Mouse (Mus musculus): ENCODE data around the gene Pigh. TPM values are rescaled to one million over a fixed set of nuclear protein-coding genes. Genes with fewer than 3 reads are reported as not detected.

Gene Pigh
- polyA plus RNA-seq, 1 experiment from 2014 or later = 25.4 TPM

DNA sequence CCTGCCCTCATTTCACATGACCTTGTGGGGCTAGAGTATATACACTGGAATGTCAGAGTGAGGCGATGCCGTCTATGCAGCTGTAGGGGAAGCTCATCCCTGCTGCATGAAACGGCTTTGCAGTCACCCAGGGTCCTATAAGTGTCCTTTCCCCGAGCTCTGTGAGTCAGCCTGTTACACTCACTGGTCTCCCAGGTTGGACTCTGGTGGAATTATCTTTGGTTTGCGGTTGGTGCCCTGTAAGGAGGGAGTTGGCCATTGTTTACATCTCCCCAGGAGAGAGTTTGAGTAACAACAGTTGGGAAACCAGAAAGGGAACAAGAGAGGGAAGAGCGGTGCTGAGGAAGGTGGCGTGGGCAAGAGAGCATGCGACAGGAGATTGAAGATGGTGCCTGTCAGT lies 49.7 kb downstream of the Pigh start:
- Histone ChIP-seq H3K9me3 (no peaks in the 10 kb centered on the region), H3K36me3 (peaks cover 25% of the 10 kb centered on the region), H3K27me3 (ENCODE audit: insufficient read depth, poor library complexity, severe bottlenecking) (no peaks in the 10 kb centered on the region), H3K4me1 (0 out of 2 replicates have a peak, but pooled peaks cover 5% of the 10 kb centered on the region), H3K4me3 (no peak overlapping the region), H3K27ac (no peak overlapping the region)
- 65% methylated on average over 8 of the region's 8 CpGs for WGBS
- no peak for DNase-seq (ENCODE audit: low spot score)

- H3K36me3 ChIP-seq = peaks cover 3% of the 10 kb centered on the region; the same call in 1 of the 2 replicates
- H3K4me3 ChIP-seq = no peak overlapping the region
- 39% methylated on average over 3 of the region's 3 CpGs for WGBS
- DNase-seq (ENCODE audit: low spot score) = no peak
- H3K27ac ChIP-seq = no peak overlapping the region
- no peaks in the 10 kb centered on the region for H3K9me3 ChIP-seq
- 0 out of 2 replicates have a peak, but pooled peaks cover 5% of the 10 kb centered on the region for H3K4me1 ChIP-seq
- no peaks in the 10 kb centered on the region for H3K27me3 ChIP-seq (ENCODE audit: insufficient read depth, poor library complexity, severe bottlenecking)
Measured at GRCm38 (mm10) chr12:79035349-79035748, 54.1 kb downstream of the Pigh start.

- Histone ChIP-seq H3K27ac (no peak overlapping the region), H3K9me3 (no peaks in the 10 kb centered on the region), H3K27me3 (ENCODE audit: insufficient read depth, poor library complexity, severe bottlenecking) (no peaks in the 10 kb centered on the region), H3K4me3 (no peak overlapping the region), H3K36me3 (no peaks in the 10 kb centered on the region), H3K4me1 (peaks cover 5% of the 10 kb centered on the region)
- DNase-seq (ENCODE audit: low spot score) = no peak
- WGBS = 94% methylated on average over 2 of the region's 2 CpGs
Measured at GRCm38 (mm10) chr12:79034331-79034730, 55.1 kb downstream of the Pigh start.

Other genes starting within 250 kb of the Pigh start
- gene Atp6v1d, start 228.0 kb downstream of the Pigh start, polyA plus RNA-seq (2016; fragmentation: Nextera tagmentation; extraction: Ambion mirVana) = 74.7 and 75.6 TPM in 2 replicates
- gene Eif2s1, start 227.8 kb downstream of the Pigh start, polyA plus RNA-seq (2016; fragmentation: Nextera tagmentation; extraction: Ambion mirVana) = 230 and 281 TPM in 2 replicates
- gene Plek2, start 182.7 kb downstream of the Pigh start, polyA plus RNA-seq (2016; fragmentation: Nextera tagmentation; extraction: Ambion mirVana) = 7.5 and 7.9 TPM in 2 replicates
- gene Tmem229b, start 82.0 kb downstream of the Pigh start, polyA plus RNA-seq (2016; fragmentation: Nextera tagmentation; extraction: Ambion mirVana) = 1.7 and 2.3 TPM in 2 replicates
- 5.0 and 5.8 TPM in 2 replicates for gene Plekhh1, start 60.5 kb downstream of the Pigh start, polyA plus RNA-seq (2016; fragmentation: Nextera tagmentation; extraction: Ambion mirVana)
- gene Arg2, start 41.1 kb upstream of the Pigh start, polyA plus RNA-seq (2016; fragmentation: Nextera tagmentation; extraction: Ambion mirVana) = 0.24 and 0.49 TPM in 2 replicates
- gene Vti1b, start 83.0 kb upstream of the Pigh start, polyA plus RNA-seq (2016; fragmentation: Nextera tagmentation; extraction: Ambion mirVana) = 107 and 109 TPM in 2 replicates
- 19.7 and 20.9 TPM in 2 replicates for gene Rdh11, start 102.6 kb upstream of the Pigh start, polyA plus RNA-seq (2016; fragmentation: Nextera tagmentation; extraction: Ambion mirVana)
- gene Rdh12, start 119.3 kb upstream of the Pigh start, polyA plus RNA-seq (2016; fragmentation: Nextera tagmentation; extraction: Ambion mirVana) = 0.47 and 0.58 TPM in 2 replicates
- gene Zfyve26, start 206.7 kb upstream of the Pigh start, polyA plus RNA-seq (2016; fragmentation: Nextera tagmentation; extraction: Ambion mirVana) = 12.4 and 12.5 TPM in 2 replicates
- gene Rad51b, start 207.6 kb upstream of the Pigh start, polyA plus RNA-seq (2016; fragmentation: Nextera tagmentation; extraction: Ambion mirVana) = 5.1 and 6.6 TPM in 2 replicates